Mouse (Mus musculus): ENCODE results near the gene Gm29609.

GRCm38 (mm10) chr5:31183678-31184077 lies 4.0 kb upstream of the Gm29609 start:
- TF ChIP-seq POLR2A (IDR thresholded peaks at IDR 0.05; ENCODE audit: insufficient read length, low read depth) (no peak), MYOG (IDR thresholded peaks at IDR 0.05; ENCODE audit: control insufficient read depth in 1 of 3, insufficient read depth in 1 of 3, insufficient read length in 2 of 3, low read depth in 2 of 3) (no peak), MAX (IDR thresholded peaks at IDR 0.05; ENCODE audit: low read depth) (no peak), TCF12 (IDR thresholded peaks at IDR 0.05; ENCODE audit: insufficient read depth, poor library complexity, severe bottlenecking) (no peak), SRF (IDR thresholded peaks at IDR 0.05; ENCODE audit: control insufficient read depth, insufficient read length, low read depth) (no peak), MYOD1 (IDR thresholded peaks at IDR 0.05; ENCODE audit: control insufficient read depth in 1 of 3, insufficient read length in 2 of 3, low read depth in 2 of 3) (no peak)

All from myocyte (in vitro differentiated cells).